Mouse (Mus musculus) MEL (cell line): ENCODE data around the gene AC134908.4.

Experiments
- GATA1 ChIP-seq: IDR thresholded peaks from 2 replicates; pipeline ENCODE4 v1.6.1; 2011; ENCODE audit warnings: low read depth, low read length, improper control_type of control experiment
- POLR2A ChIP-seq, 2 experiments: IDR thresholded peaks; 2 replicates each; pipeline ENCODE4 v1.6.1; 2011 to 2012; ENCODE audit warnings: low read length in 2 of 2, mild to moderate bottlenecking in 2 of 2, control low read depth in 1 of 2, improper control_type of control experiment in 1 of 2, low read depth in 1 of 2, moderate library complexity in 1 of 2; ENCODE audit not compliant: control insufficient read depth in 1 of 2, insufficient read depth in 1 of 2, poor library complexity in 1 of 2
- SMC3 ChIP-seq: IDR thresholded peaks from 2 replicates; pipeline ENCODE4 v1.6.1; 2011; ENCODE audit warnings: low read depth, low read length, improper control_type of control experiment
- ZC3H11A ChIP-seq: IDR thresholded peaks from 2 replicates; pipeline ENCODE4 v1.6.1; 2012; ENCODE audit warnings: low read depth, mild to moderate bottlenecking, inconsistent platforms, low read length, improper control_type of control experiment

DNA sequence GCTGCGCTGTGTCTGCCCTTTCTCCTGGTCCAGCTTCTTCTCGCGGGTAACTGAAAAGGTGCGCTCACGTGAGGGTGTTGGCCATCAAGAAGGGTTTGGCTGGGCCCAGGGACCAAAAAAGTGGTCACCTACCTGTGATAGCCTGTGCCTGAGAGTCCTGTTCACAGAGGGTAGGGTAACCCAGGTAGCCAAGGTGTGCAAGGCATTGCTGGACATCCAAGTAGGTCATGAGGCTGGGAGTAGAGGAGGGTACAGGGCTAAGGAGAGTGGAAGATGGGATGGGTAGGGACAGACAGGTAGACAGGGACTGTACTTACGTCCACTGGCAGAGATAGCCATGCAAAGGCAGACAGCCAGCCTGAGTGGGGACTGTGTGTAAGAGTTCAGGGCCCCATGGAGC is 45.1 kb upstream of the AC134908.4 start:
- no peak for TF ChIP-seq GATA1
- no peak for TF ChIP-seq POLR2A (IDR thresholded peaks at IDR 0.05; ENCODE audit: control insufficient read depth in 1 of 2, insufficient read depth in 1 of 2, low read depth in 1 of 2, low read length in 2 of 2, poor library complexity in 1 of 2)
- no peak for TF ChIP-seq ZC3H11A
- no peak for TF ChIP-seq SMC3
